Mouse (Mus musculus) heart, embryonic 12.5 days (tissue): Measurements from ENCODE around the gene Gm11011. TPM values are rescaled to one million over a fixed set of nuclear protein-coding genes. Genes with fewer than 3 reads are reported as not detected.

ENCODE experiments used
- ATAC-seq: fragments of 200-750 bp; cut with Nextera tagmentation; 2 replicates; pipeline ENCODE4 v1.8.0; 2017; ENCODE audit warnings: moderate TSS enrichment, moderate library complexity; ENCODE audit not compliant: insufficient number of reproducible peaks, low FRiP score
- H3K27ac ChIP-seq: fragments of 300-500 bp; sonication (generic); 2 replicates; pipeline ENCODE4 v1.5.1; 2016; ENCODE audit warnings: mild to moderate bottlenecking, moderate library complexity; ENCODE audit not compliant: poor library complexity, severe bottlenecking
- H3K27me3 ChIP-seq: fragments of 300-500 bp; sonication (generic); replicated peaks from 2 replicates; pipeline ENCODE4 v1.6.1; 2016; ENCODE audit warnings: mild to moderate bottlenecking, moderate library complexity
- H3K36me3 ChIP-seq: fragments of 300-500 bp; sonication (generic); 2 replicates; pipeline ENCODE4 v1.6.1; 2016; ENCODE audit warnings: mild to moderate bottlenecking, moderate library complexity
- H3K4me1 ChIP-seq: fragments of 300-500 bp; sonication (generic); replicated peaks from 2 replicates; pipeline ENCODE4 v1.6.1; 2016; ENCODE audit warnings: mild to moderate bottlenecking
- H3K4me2 ChIP-seq: fragments of 300-500 bp; sonication (generic); 2 replicates; pipeline ENCODE4 v1.6.1; 2016; ENCODE audit warnings: mild to moderate bottlenecking, moderate library complexity
- H3K4me3 ChIP-seq: fragments of 300-500 bp; sonication (generic); 2 replicates; pipeline ENCODE4 v1.5.1; 2016; ENCODE audit warnings: mild to moderate bottlenecking
- H3K9ac ChIP-seq: fragments of 300-500 bp; sonication (generic); 2 replicates; pipeline ENCODE4 v1.6.1; 2016; ENCODE audit warnings: mild to moderate bottlenecking, moderate library complexity
- H3K9me3 ChIP-seq: fragments of 300-500 bp; sonication (generic); replicated peaks from 2 replicates; pipeline ENCODE4 v1.6.1; 2016; ENCODE audit warnings: mild to moderate bottlenecking, moderate library complexity
- WGBS: fragments of 180-500 bp; shearing (Covaris S2); methylation state at CpG from one replicate; pipeline ENCODE4 v1.1.7; 2016; 5-methylcytosine and 5-hydroxymethylcytosine counted together
- polyA plus RNA-seq: library from polyadenylated mRNA; unstranded; fragments of >200 nt; fragmentation: Nextera tagmentation; extraction: Ambion mirVana; gene quantifications from 2 replicates; pipeline ENCODE4 v1.2.1, GENCODE M21; 2016

The Gm11011 gene
- polyA plus RNA-seq, 1 experiment from 2014 or later: not detected

DNA sequence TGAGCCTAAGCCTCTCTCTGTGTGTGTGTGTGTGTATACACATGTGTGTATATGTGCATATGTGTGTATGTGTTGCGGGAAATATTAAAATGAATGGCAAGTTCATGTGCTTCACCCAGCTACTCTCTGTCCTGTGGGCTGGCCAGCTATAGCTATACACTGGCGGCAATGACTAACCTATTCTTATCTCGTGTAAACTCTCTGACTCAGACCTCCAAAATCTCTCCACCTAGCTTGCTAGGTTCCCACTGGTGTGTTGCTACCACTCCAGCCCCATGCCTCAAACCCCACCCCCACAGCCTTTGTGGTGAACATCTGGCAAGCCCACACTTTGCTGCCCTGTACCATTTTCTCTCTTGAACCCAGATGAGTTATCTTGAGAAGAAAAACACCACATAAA lies 857 bp downstream of the Gm11011 start:
- no peak overlapping the region for H3K9ac ChIP-seq
- 58% methylated on average over 3 of the region's 3 CpGs for WGBS
- no peaks in the 10 kb centered on the region for H3K9me3 ChIP-seq
- no peak overlapping the region for H3K4me2 ChIP-seq
- H3K4me1 ChIP-seq: no peaks in the 10 kb centered on the region
- no peak overlapping the region for H3K4me3 ChIP-seq
- ATAC-seq: no peak
- H3K36me3 ChIP-seq: no peaks in the 10 kb centered on the region
- no peak overlapping the region for H3K27ac ChIP-seq
- no peaks in the 10 kb centered on the region for H3K27me3 ChIP-seq

GRCm38 (mm10) chr2:169585631-169586285 lies 1.8 kb downstream of the Gm11011 start:
- no peak overlapping the region for H3K27ac ChIP-seq
- H3K27me3 ChIP-seq: no peaks in the 10 kb centered on the region
- 70% methylated on average over 11 of the region's 12 CpGs for whole genome bisulfite sequencing
- no peaks in the 10 kb centered on the region for H3K36me3 ChIP-seq
- H3K4me1 ChIP-seq: no peaks in the 10 kb centered on the region
- no peak overlapping the region for H3K4me3 ChIP-seq
- H3K9ac ChIP-seq: no peak overlapping the region
- ATAC-seq: no peak
- H3K4me2 ChIP-seq: no peak overlapping the region
- H3K9me3 ChIP-seq: no peaks in the 10 kb centered on the region

DNA sequence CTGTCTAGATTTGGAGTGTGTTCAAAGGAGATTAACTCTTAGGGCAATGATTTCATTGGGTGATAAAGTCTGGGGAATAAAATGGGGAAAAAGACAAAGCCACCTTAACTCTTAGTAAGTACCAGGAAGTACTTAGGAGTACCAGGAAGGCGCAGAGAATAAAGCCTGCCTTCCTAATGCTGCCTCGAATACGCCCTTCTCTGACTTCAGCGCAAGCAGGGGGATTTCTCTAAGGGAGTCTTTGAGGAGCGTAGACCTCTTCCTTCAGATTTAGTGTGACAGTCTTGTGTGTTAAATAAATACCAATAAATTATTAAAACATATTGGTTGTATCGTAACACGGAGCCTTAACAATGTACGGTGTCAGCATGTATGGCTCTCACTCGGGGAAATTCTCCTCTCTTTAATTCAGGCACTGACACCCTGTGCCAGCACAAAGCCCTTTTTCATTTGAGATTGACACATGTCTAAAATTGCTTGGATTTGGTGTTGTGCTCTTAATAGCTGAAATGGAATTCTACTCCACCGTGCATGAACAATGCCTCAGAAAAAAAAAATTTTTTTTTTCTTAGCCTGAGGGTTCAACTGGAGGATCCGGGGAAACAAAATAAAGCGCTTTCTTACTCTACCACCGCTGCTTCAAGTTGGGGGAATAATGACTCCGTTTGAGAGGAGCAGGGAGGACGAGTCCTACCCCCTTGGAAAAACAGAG lies 2.6 kb downstream of the Gm11011 start:
- Histone ChIP-seq H3K4me2 (no peak overlapping the region), H3K9ac (no peak overlapping the region), H3K27me3 (no peaks in the 10 kb centered on the region; the same call in 1 of the 2 replicates), H3K9me3 (no peaks in the 10 kb centered on the region), H3K4me3 (no peak overlapping the region), H3K36me3 (no peaks in the 10 kb centered on the region), H3K4me1 (no peaks in the 10 kb centered on the region), H3K27ac (no peak overlapping the region)
- no peak for ATAC-seq
- 82% methylated on average over 15 of the region's 15 CpGs for WGBS

DNA sequence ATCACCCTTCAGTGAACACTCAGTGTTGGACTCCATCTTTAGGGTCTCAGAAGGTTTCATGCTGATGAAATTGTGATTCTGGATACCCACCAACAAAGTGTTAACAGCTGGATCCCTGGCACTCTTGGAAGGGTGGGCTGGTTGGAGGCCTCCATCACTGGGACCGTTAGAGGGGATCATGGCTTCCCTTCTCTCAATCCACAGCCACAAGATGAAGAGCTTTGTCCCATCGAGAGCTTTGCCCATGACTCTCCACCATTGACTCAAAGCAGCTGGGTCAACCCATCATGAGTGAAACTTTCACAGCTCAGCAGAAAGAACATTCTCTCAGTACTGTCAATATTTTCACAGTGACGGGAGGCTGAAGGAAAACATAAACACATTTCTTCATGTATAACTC lies 4.1 kb downstream of the Gm11011 start:
- no peaks in the 10 kb centered on the region; the same call in 1 of the 2 replicates for H3K27me3 ChIP-seq
- no peaks in the 10 kb centered on the region for H3K9me3 ChIP-seq
- no peaks in the 10 kb centered on the region for H3K36me3 ChIP-seq
- ATAC-seq: no peak
- H3K4me3 ChIP-seq: no peak overlapping the region
- no peak overlapping the region for H3K27ac ChIP-seq
- WGBS: 80% methylated on average over 3 of the region's 3 CpGs
- H3K9ac ChIP-seq: no peak overlapping the region
- H3K4me2 ChIP-seq: no peak overlapping the region
- H3K4me1 ChIP-seq: no peaks in the 10 kb centered on the region

GRCm38 (mm10) chr2:169577508-169578196 lies 9.9 kb downstream of the Gm11011 start:
- no peaks in the 10 kb centered on the region for H3K9me3 ChIP-seq
- no peak overlapping the region for H3K4me2 ChIP-seq
- 69% methylated on average over 7 of the region's 7 CpGs for WGBS
- no peak for ATAC-seq
- H3K36me3 ChIP-seq: no peaks in the 10 kb centered on the region
- H3K27ac ChIP-seq: no peak overlapping the region
- H3K27me3 ChIP-seq: peaks cover 5% of the 10 kb centered on the region; the same call in 1 of the 2 replicates
- no peaks in the 10 kb centered on the region for H3K4me1 ChIP-seq
- no peak overlapping the region for H3K4me3 ChIP-seq
- H3K9ac ChIP-seq: no peak overlapping the region

GRCm38 (mm10) chr2:169570063-169570462 lies 17.5 kb downstream of the Gm11011 start:
- no peak overlapping the region for H3K9ac ChIP-seq
- no peaks in the 10 kb centered on the region for H3K9me3 ChIP-seq
- 0 out of 2 replicates have a peak, but pooled peaks cover 5% of the 10 kb centered on the region for H3K4me1 ChIP-seq
- 75% methylated on average over 10 of the region's 10 CpGs for WGBS
- no peak overlapping the region for H3K4me3 ChIP-seq
- H3K4me2 ChIP-seq: no peak overlapping the region
- ATAC-seq: no peak
- no peaks in the 10 kb centered on the region for H3K27me3 ChIP-seq
- H3K36me3 ChIP-seq: no peaks in the 10 kb centered on the region
- H3K27ac ChIP-seq: no peak overlapping the region

- no peak for ATAC-seq
- Histone ChIP-seq H3K9me3 (peaks cover 6% of the 10 kb centered on the region; the same call in 1 of the 2 replicates), H3K4me1 (0 out of 2 replicates have a peak, but pooled peaks cover 5% of the 10 kb centered on the region), H3K27ac (no peak overlapping the region), H3K4me2 (no peak overlapping the region), H3K4me3 (no peak overlapping the region), H3K36me3 (no peaks in the 10 kb centered on the region), H3K9ac (no peak overlapping the region), H3K27me3 (no peaks in the 10 kb centered on the region)
- 31% methylated on average over 4 of the region's 4 CpGs for WGBS
Measured at GRCm38 (mm10) chr2:169566159-169566558, 21.4 kb downstream of the Gm11011 start.

DNA sequence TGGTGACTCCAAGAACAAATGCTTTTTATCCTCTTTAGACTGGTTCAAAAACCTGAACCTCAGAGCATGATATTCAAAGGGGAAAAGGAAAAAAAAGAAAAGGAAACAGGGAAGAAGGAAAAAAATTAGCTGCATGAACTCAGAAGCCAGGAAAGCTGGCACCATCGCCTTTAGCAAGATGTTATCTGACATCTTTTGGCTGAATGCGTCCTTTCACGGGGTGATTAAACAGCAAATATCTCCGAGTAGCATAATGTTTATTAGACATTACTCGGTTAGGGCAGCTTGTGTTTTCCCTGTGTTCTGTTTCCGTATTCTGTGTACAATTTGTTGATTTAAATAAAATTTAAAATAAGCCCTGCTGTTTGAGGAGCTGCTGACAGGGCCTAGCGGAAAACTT lies 21.8 kb downstream of the Gm11011 start:
- WGBS: 49% methylated on average over 7 of the region's 7 CpGs
- no peaks in the 10 kb centered on the region for H3K27me3 ChIP-seq
- H3K4me3 ChIP-seq: no peak overlapping the region
- H3K4me1 ChIP-seq: 0 out of 2 replicates have a peak, but pooled peaks cover 5% of the 10 kb centered on the region
- H3K27ac ChIP-seq: no peak overlapping the region
- no peak for ATAC-seq
- peaks cover 6% of the 10 kb centered on the region; the same call in 1 of the 2 replicates for H3K9me3 ChIP-seq
- no peak overlapping the region for H3K9ac ChIP-seq
- H3K36me3 ChIP-seq: no peaks in the 10 kb centered on the region
- H3K4me2 ChIP-seq: no peak overlapping the region

GRCm38 (mm10) chr2:169545674-169546073 lies 41.9 kb downstream of the Gm11011 start:
- Histone ChIP-seq H3K9ac (no peak overlapping the region), H3K36me3 (no peaks in the 10 kb centered on the region), H3K4me1 (0 out of 2 replicates have a peak, but pooled peaks cover 2% of the 10 kb centered on the region), H3K9me3 (no peaks in the 10 kb centered on the region), H3K4me2 (no peak overlapping the region), H3K4me3 (no peak overlapping the region), H3K27ac (no peak overlapping the region), H3K27me3 (no peaks in the 10 kb centered on the region)
- 85% methylated on average over 7 of the region's 7 CpGs for WGBS
- ATAC-seq: no peak

DNA sequence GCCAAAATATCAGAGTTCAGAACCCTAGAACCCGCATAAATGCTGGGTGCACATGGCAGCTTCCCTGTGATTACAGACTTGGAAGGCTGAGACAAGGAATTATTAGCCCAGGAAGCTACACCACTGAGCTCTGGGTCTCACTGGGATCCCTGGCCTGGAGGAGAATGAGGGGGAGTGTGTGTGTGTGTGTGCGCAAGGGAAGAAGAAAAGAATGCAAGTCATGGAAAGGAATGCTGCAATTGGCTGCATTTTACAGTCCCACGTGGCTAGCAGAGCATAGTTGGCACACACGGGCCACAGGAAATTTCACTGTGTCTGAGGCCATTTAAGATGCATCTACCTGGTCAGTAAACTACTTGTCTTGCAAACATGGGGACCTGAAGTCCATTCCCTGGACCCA lies 48.6 kb downstream of the Gm11011 start:
- H3K36me3 ChIP-seq: no peaks in the 10 kb centered on the region
- H3K9ac ChIP-seq: no peak overlapping the region
- no peak overlapping the region for H3K27ac ChIP-seq
- 73% methylated on average over 4 of the region's 4 CpGs for WGBS
- H3K27me3 ChIP-seq: no peaks in the 10 kb centered on the region
- no peaks in the 10 kb centered on the region for H3K9me3 ChIP-seq
- H3K4me2 ChIP-seq: no peak overlapping the region
- no peaks in the 10 kb centered on the region; the same call in 1 of the 2 replicates for H3K4me1 ChIP-seq
- ATAC-seq: no peak
- H3K4me3 ChIP-seq: no peak overlapping the region
